Mouse (Mus musculus) forebrain, postnatal 0 days (tissue): Measurements from ENCODE around the gene Srebf1. TPM values are rescaled to one million over a fixed set of nuclear protein-coding genes. Genes with fewer than 3 reads are reported as not detected.

Source experiments
- ATAC-seq: fragments of 200-750 bp; cut with Nextera tagmentation; 2 replicates; pipeline ENCODE4 v1.8.0; 2017; ENCODE audit warnings: mild to moderate bottlenecking, moderate library complexity
- DNase-seq: peaks from one replicate; pipeline ENCODE4 v3.0.0-alpha.2; 2015
- H3K27ac ChIP-seq: fragments of 300-500 bp; sonication (generic); 2 replicates; pipeline ENCODE4 v1.5.1; 2014; ENCODE audit warnings: low read depth, mild to moderate bottlenecking, antibody characterized with exemption, low read length, moderate library complexity, mixed read lengths
- H3K27me3 ChIP-seq: fragments of 300-500 bp; sonication (generic); 2 replicates; pipeline ENCODE4 v1.6.1; 2014; ENCODE audit warnings: mild to moderate bottlenecking, low read length, mixed read lengths; ENCODE audit not compliant: insufficient read depth
- H3K36me3 ChIP-seq: fragments of 300-500 bp; sonication (generic); 2 replicates; pipeline ENCODE4 v1.6.1; 2014; ENCODE audit warnings: mild to moderate bottlenecking, moderate library complexity; ENCODE audit not compliant: insufficient read depth
- H3K4me1 ChIP-seq: fragments of 300-500 bp; sonication (generic); 2 replicates; pipeline ENCODE4 v1.6.1; 2014; ENCODE audit warnings: antibody characterized with exemption; ENCODE audit not compliant: insufficient read depth
- H3K4me2 ChIP-seq: fragments of 300-500 bp; sonication (generic); 2 replicates; pipeline ENCODE4 v1.6.1; 2014; ENCODE audit warnings: low read depth, mild to moderate bottlenecking, moderate library complexity
- H3K4me3 ChIP-seq: fragments of 300-500 bp; sonication (generic); 2 replicates; pipeline ENCODE4 v1.5.1; 2014; ENCODE audit warnings: low read depth, low read length, mixed read lengths
- H3K9ac ChIP-seq: fragments of 300-500 bp; sonication (generic); 2 replicates; pipeline ENCODE4 v1.6.1; 2014; ENCODE audit warnings: mild to moderate bottlenecking
- H3K9me3 ChIP-seq: fragments of 300-500 bp; sonication (generic); 2 replicates; pipeline ENCODE4 v1.6.1; 2016; ENCODE audit warnings: low read length
- CTCF ChIP-seq: sonication (generic); IDR thresholded peaks from 2 replicates; pipeline ENCODE4 v1.5.1; 2016; ENCODE audit warnings: antibody characterized with exemption, control low read depth, low read depth
- WGBS: fragments of 180-500 bp; shearing (Covaris S2); extraction: QIAGEN DNeasy Blood & Tissue Kit; methylation state at CpG from one replicate; pipeline ENCODE4 v1.1.7; 2014; 5-methylcytosine and 5-hydroxymethylcytosine counted together
- polyA plus RNA-seq: library from polyadenylated mRNA; unstranded; fragments of >200 nt; fragmentation: Nextera tagmentation; extraction: Ambion mirVana; gene quantifications from 2 replicates; pipeline ENCODE4 v1.2.1, GENCODE M21; 2015
- total RNA-seq: library from RNA; depleted of rRNA; stranded (reverse); fragments of >200 nt; gene quantifications from 2 replicates; pipeline ENCODE4 v1.2.3, GENCODE M21; 2014

Srebf1 gene
- total and polyA plus RNA-seq, 2 experiments from 2014 or later, result 32.8 to 70.7 TPM

GRCm38 (mm10) chr11:60176182-60176974 is 46.0 kb downstream of the Srebf1 start:
- no peaks in the 10 kb centered on the region for H3K27me3 ChIP-seq
- 2% methylated on average over 69 of the region's 71 CpGs for WGBS
- peak overlapping the region; percentile 99 for H3K27ac ChIP-seq
- peak overlapping the region; percentile 69 for H3K4me3 ChIP-seq
- TF ChIP-seq CTCF, result peak; percentile 67
- H3K9ac ChIP-seq, result peak overlapping the region; percentile 86
- H3K4me1 ChIP-seq, result peaks cover 31% of the 10 kb centered on the region
- peak overlapping the region; percentile 94 for H3K4me2 ChIP-seq
- no peaks in the 10 kb centered on the region for H3K36me3 ChIP-seq
- DNase-seq (peak; percentile 80), ATAC-seq (peak; percentile 59)
- H3K9me3 ChIP-seq, result no peaks in the 10 kb centered on the region

- ATAC-seq (peak; percentile 74), DNase-seq (peak; percentile 87)
- Histone ChIP-seq H3K9me3 (no peaks in the 10 kb centered on the region), H3K4me2 (peak overlapping the region; percentile 94), H3K4me1 (peaks cover 29% of the 10 kb centered on the region), H3K27ac (peak overlapping the region; percentile 99), H3K27me3 (no peaks in the 10 kb centered on the region), H3K9ac (peak overlapping the region; percentile 86), H3K36me3 (no peaks in the 10 kb centered on the region), H3K4me3 (peak overlapping the region; percentile 69)
- TF ChIP-seq CTCF, result peak; percentile 25
- WGBS, result under 1% methylated on average over 58 of the region's 66 CpGs
Measured at GRCm38 (mm10) chr11:60175371-60176181, 46.8 kb downstream of the Srebf1 start.

- no peak for DNase-seq
- Histone ChIP-seq H3K9me3 (no peaks in the 10 kb centered on the region), H3K27ac (no peak overlapping the region), H3K9ac (no peak overlapping the region), H3K4me3 (no peak overlapping the region), H3K4me1 (peaks cover 28% of the 10 kb centered on the region), H3K27me3 (no peaks in the 10 kb centered on the region), H3K36me3 (no peaks in the 10 kb centered on the region), H3K4me2 (no peak overlapping the region)
- TF ChIP-seq CTCF, result no peak
- no peak for ATAC-seq
- 43% methylated on average over 10 of the region's 10 CpGs for WGBS
Measured at GRCm38 (mm10) chr11:60173606-60174184, 48.7 kb downstream of the Srebf1 start.

- H3K4me1 ChIP-seq, result peaks cover 20% of the 10 kb centered on the region
- H3K36me3 ChIP-seq, result no peaks in the 10 kb centered on the region
- WGBS, result 87% methylated on average over 3 of the region's 3 CpGs
- ATAC-seq (no peak), DNase-seq (no peak)
- no peak overlapping the region for H3K9ac ChIP-seq
- H3K4me3 ChIP-seq, result no peak overlapping the region
- H3K27me3 ChIP-seq, result no peaks in the 10 kb centered on the region
- H3K27ac ChIP-seq, result no peak overlapping the region; the same call in 1 of the 2 replicates
- no peak for TF ChIP-seq CTCF
- no peak overlapping the region for H3K4me2 ChIP-seq
- H3K9me3 ChIP-seq, result no peaks in the 10 kb centered on the region
Measured at GRCm38 (mm10) chr11:60172074-60172473, 50.3 kb downstream of the Srebf1 start.

GRCm38 (mm10) chr11:60168780-60169179 is 53.6 kb downstream of the Srebf1 start:
- TF ChIP-seq CTCF, result no peak
- Histone ChIP-seq H3K27me3 (no peaks in the 10 kb centered on the region), H3K4me2 (no peak overlapping the region), H3K27ac (peak overlapping the region; percentile 35; the same call in 1 of the 2 replicates), H3K4me1 (0 out of 2 replicates have a peak, but pooled peaks cover 14% of the 10 kb centered on the region), H3K9me3 (no peaks in the 10 kb centered on the region), H3K36me3 (no peaks in the 10 kb centered on the region), H3K4me3 (no peak overlapping the region), H3K9ac (peak overlapping the region; percentile 22; the same call in 1 of the 2 replicates)
- ATAC-seq (peak; percentile 32; the same call in 1 of the 2 replicates), DNase-seq (no peak)
- WGBS, result 19% methylated on average over 9 of the region's 9 CpGs

DNA sequence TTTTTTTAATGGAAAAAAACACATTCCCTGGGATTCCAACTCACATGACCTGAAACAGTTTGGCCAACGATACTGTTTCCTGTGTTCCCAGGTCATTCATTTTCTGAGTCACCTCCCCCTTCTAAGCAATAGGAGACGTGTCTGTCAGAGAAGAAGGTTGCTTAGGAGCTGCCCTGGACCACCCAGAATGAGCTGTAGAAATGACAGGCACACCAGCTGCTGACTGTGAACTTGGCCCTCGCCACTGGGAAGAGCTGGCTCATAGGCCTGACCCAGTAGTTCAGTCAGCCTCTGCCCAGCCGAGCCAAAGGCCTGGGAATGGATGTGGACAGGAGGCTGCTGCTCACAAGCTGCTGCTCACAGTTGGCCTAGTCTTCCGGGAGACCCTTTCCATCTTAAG is 57.3 kb downstream of the Srebf1 start:
- DNase-seq (no peak), ATAC-seq (peak; percentile 28; the same call in 1 of the 2 replicates)
- no peaks in the 10 kb centered on the region for H3K9me3 ChIP-seq
- 36% methylated on average over 5 of the region's 5 CpGs for WGBS
- no peak overlapping the region for H3K27ac ChIP-seq
- TF ChIP-seq CTCF, result no peak
- H3K9ac ChIP-seq, result no peak overlapping the region
- no peak overlapping the region for H3K4me3 ChIP-seq
- peaks cover 26% of the 10 kb centered on the region; the same call in 1 of the 2 replicates for H3K4me1 ChIP-seq
- H3K27me3 ChIP-seq, result no peaks in the 10 kb centered on the region
- no peaks in the 10 kb centered on the region for H3K36me3 ChIP-seq
- no peak overlapping the region for H3K4me2 ChIP-seq
